Mouse (Mus musculus): ENCODE data around the gene Mlec. TPM values are rescaled to one million over a fixed set of nuclear protein-coding genes. Genes with fewer than 3 reads are reported as not detected.

The Mlec gene
- total and polyA plus RNA-seq, 3 experiments = 156 to 167 TPM; not detected in 1

DNA sequence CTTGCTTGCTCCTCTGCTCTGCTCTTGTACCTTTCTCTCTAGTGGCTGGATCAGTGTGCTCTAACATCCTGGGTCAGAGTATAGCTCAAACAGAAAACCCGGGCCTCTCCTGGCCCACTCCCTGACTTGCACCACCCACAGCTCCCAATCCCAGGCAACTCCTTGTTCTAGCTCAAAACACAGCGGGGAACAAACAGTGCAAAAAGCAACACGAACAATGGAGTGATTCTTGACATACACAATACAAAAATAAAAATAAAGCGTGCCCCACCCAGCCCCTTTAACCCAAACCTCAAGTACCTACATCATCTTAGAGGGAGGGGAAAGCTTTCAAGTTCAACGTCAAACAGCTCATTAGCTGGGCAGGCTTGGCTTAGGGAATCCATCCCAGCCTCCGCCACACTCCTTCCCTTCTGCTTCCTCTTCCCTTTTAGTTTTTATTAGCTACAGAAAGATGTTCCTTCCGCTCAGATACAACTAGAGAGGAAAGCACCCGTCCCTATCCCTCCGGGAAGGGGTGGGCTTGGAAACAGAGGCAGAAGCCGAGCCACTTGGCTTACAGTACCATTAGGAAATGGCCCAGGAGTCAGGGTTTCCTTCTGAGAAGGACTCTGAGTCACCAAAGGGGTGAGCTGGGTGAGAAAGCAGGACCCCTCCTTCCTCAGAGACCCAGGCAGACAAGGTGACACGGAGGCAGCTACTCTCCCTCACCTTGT, 12.6 kb downstream of the Mlec start:
- Histone ChIP-seq H3K79me2 (ENCODE audit: control insufficient read depth, insufficient read depth, low read length, poor library complexity) (no peaks in the 10 kb centered on the region), H3K27me3 (ENCODE audit: control insufficient read depth in 1 of 2, insufficient read depth in 2 of 2, low read length in 2 of 2) (no peaks in the 10 kb centered on the region), H3K27ac (ENCODE audit: control insufficient read depth, low read depth, low read length) (no peak overlapping the region), H3K36me3 (ENCODE audit: control insufficient read depth in 1 of 2, insufficient read depth in 2 of 2, low read length in 2 of 2) (peaks cover 0 to 18% of the 10 kb centered on the region in 2 experiments; a peak in 2 of 4 replicates), H3K9me3 (replicated peaks; ENCODE audit: insufficient read depth, low read length) (no peaks in the 10 kb centered on the region), H3K4me3 (ENCODE audit: control insufficient read depth in 1 of 2, insufficient read depth in 1 of 2, low read depth in 2 of 2, low read length in 2 of 2) (no peak overlapping the region), H3K4me1 (ENCODE audit: control insufficient read depth in 1 of 2, insufficient read depth in 2 of 2, low read length in 2 of 2) (no peaks in the 10 kb centered on the region), H3K9ac (ENCODE audit: control insufficient read depth, low read depth, low read length, poor library complexity, severe bottlenecking) (no peak overlapping the region)
- TF ChIP-seq KAT2A (conservative IDR thresholded peaks at IDR 0.05; ENCODE audit: low read depth, low read length) (no peak), E2F4 (IDR thresholded peaks at IDR 0.05; ENCODE audit: borderline replicate concordance, low read depth, low read length) (no peak), ELF1 (IDR thresholded peaks at IDR 0.05; ENCODE audit: low read depth, low read length) (no peak), JUND (IDR thresholded peaks at IDR 0.05; ENCODE audit: low read depth, low read length) (no peak)
- DNase-seq (ENCODE audit: low read depth, low spot score) = no peak

DNA sequence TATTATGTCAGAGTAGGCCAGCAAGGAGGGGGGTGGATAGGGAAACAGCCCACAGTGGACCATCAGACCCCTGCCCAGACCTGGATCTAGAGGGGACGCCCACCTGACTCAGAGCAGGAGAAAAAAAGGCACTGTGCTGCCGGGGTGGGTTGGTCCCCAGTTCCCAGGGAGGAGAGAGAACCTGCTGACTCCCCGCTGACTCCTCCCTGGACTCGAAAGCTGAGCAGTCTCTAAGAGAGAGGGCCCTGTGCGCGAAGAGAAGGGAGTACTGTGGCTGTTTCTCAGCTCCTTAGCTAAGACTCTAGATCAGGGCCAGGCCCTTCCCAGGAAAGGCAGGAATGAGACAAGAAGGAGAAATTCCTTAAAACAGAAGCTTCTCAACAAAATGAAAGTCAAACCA, 13.5 kb downstream of the Mlec start:
- TF ChIP-seq UBTF (IDR thresholded peaks at IDR 0.05; ENCODE audit: borderline replicate concordance, insufficient read depth, low read depth, low read length) = no peak
- TF ChIP-seq MAX (IDR thresholded peaks at IDR 0.05; ENCODE audit: low read length) = no peak
- no peak for TF ChIP-seq USF2 (IDR thresholded peaks at IDR 0.05; ENCODE audit: borderline replicate concordance in 1 of 2, insufficient read depth in 1 of 2, low read depth in 1 of 2, low read length in 2 of 2)
- no peak for TF ChIP-seq POLR2AphosphoS2 (IDR thresholded peaks at IDR 0.05; ENCODE audit: low read length)
- H3K27me3 ChIP-seq (ENCODE audit: control insufficient read depth in 1 of 2, insufficient read depth in 2 of 2, low read length in 2 of 2) = no peaks in the 10 kb centered on the region
- no peaks in the 10 kb centered on the region for H3K9me3 ChIP-seq (replicated peaks; ENCODE audit: insufficient read depth, low read length)
- no peaks in the 10 kb centered on the region for H3K4me1 ChIP-seq (ENCODE audit: control insufficient read depth in 1 of 2, insufficient read depth in 2 of 2, low read length in 2 of 2)
- H3K79me2 ChIP-seq (ENCODE audit: control insufficient read depth, insufficient read depth, low read length, poor library complexity) = no peaks in the 10 kb centered on the region
- H3K36me3 ChIP-seq (ENCODE audit: control insufficient read depth in 1 of 2, insufficient read depth in 2 of 2, low read length in 2 of 2) = peaks cover 0 to 12% of the 10 kb centered on the region in 2 experiments; a peak in 2 of 4 replicates
- no peak for DNase-seq (ENCODE audit: low read depth, low spot score)
- no peak overlapping the region for H3K27ac ChIP-seq (ENCODE audit: control insufficient read depth, low read depth, low read length)
- no peak overlapping the region for H3K9ac ChIP-seq (ENCODE audit: control insufficient read depth, low read depth, low read length, poor library complexity, severe bottlenecking)
- no peak overlapping the region for H3K4me3 ChIP-seq (ENCODE audit: control insufficient read depth in 1 of 2, insufficient read depth in 1 of 2, low read depth in 2 of 2, low read length in 2 of 2)

DNA sequence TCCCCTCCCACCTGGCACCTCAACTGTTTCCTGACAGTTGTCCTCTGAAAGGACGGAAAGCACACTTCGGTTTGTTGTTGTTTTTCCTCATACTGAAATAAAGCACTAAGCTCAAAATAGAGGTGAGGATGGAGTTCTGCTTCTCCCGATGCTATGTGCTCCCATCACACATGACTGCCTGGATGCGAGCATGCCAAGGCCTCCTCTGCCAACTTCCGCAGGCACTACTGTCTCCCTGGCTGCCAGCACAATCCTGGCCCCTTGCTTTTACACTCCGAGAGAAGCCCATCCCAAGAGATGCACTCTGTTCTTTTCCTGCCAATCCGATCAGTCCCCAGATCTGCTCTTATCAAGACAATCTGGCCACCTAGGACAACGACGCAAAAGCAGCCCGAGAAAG, 14.4 kb downstream of the Mlec start:
- no peaks in the 10 kb centered on the region for H3K79me2 ChIP-seq (ENCODE audit: control insufficient read depth, insufficient read depth, low read length, poor library complexity)
- no peak overlapping the region for H3K27ac ChIP-seq (ENCODE audit: control insufficient read depth, low read depth, low read length)
- peak; percentile 20; the same call in 1 of the 2 replicates for TF ChIP-seq POLR2AphosphoS2 (IDR thresholded peaks at IDR 0.05; ENCODE audit: low read length)
- no peak for TF ChIP-seq ZMIZ1 (IDR thresholded peaks at IDR 0.05; ENCODE audit: low read depth, low read length)
- peaks cover 0 to 7% of the 10 kb centered on the region in 2 experiments; a peak in 2 of 4 replicates for H3K36me3 ChIP-seq (ENCODE audit: control insufficient read depth in 1 of 2, insufficient read depth in 2 of 2, low read length in 2 of 2)
- H3K4me1 ChIP-seq (ENCODE audit: control insufficient read depth in 1 of 2, insufficient read depth in 2 of 2, low read length in 2 of 2) = no peaks in the 10 kb centered on the region
- no peaks in the 10 kb centered on the region for H3K27me3 ChIP-seq (ENCODE audit: control insufficient read depth in 1 of 2, insufficient read depth in 2 of 2, low read length in 2 of 2)
- no peaks in the 10 kb centered on the region for H3K9me3 ChIP-seq (replicated peaks; ENCODE audit: insufficient read depth, low read length)
- no peak for DNase-seq (ENCODE audit: low read depth, low spot score)
- H3K9ac ChIP-seq (ENCODE audit: control insufficient read depth, low read depth, low read length, poor library complexity, severe bottlenecking) = no peak overlapping the region
- H3K4me3 ChIP-seq (ENCODE audit: control insufficient read depth in 1 of 2, insufficient read depth in 1 of 2, low read depth in 2 of 2, low read length in 2 of 2) = no peak overlapping the region
